Mouse (Mus musculus) olfactory bulb, adult 2 months (tissue): ENCODE measurements at regions not wholly inside any gene's neighbourhood (a gene's known extent, or its start where the extent isn't known, plus 50 kb on each side); places are given as distances from the start of the nearest gene placed in this dataset.

ENCODE experiments used
- H3K27ac ChIP-seq: fragments of 200-500 bp; 2 replicates; pipeline ENCODE4 v1.5.1; 2012; ENCODE audit warnings: low read depth, low read length; ENCODE audit not compliant: insufficient read depth
- H3K4me1 ChIP-seq: fragments of 200-500 bp; 2 replicates; pipeline ENCODE4 v1.6.1; 2012; ENCODE audit warnings: low read length; ENCODE audit not compliant: control insufficient read depth, insufficient read depth
- H3K4me3 ChIP-seq: fragments of 200-500 bp; 2 replicates; pipeline ENCODE4 v1.5.1; 2012; ENCODE audit warnings: mild to moderate bottlenecking, low read depth, low read length, moderate library complexity; ENCODE audit not compliant: insufficient read depth
- CTCF ChIP-seq: fragments of 200-500 bp; IDR thresholded peaks from 2 replicates; pipeline ENCODE4 v1.5.1; 2012; ENCODE audit warnings: low read depth, mild to moderate bottlenecking, low read length, moderate library complexity; ENCODE audit not compliant: insufficient read depth
- POLR2A ChIP-seq: fragments of 200-500 bp; IDR thresholded peaks from 2 replicates; pipeline ENCODE4 v1.6.1; 2012; ENCODE audit warnings: mild to moderate bottlenecking, low read depth, low read length, moderate library complexity; ENCODE audit not compliant: insufficient read depth
- WGBS: fragments of 180-500 bp; shearing (Covaris S2); methylation state at CpG from one replicate; pipeline ENCODE4 v1.1.7; 2018; 5-methylcytosine and 5-hydroxymethylcytosine counted together

DNA sequence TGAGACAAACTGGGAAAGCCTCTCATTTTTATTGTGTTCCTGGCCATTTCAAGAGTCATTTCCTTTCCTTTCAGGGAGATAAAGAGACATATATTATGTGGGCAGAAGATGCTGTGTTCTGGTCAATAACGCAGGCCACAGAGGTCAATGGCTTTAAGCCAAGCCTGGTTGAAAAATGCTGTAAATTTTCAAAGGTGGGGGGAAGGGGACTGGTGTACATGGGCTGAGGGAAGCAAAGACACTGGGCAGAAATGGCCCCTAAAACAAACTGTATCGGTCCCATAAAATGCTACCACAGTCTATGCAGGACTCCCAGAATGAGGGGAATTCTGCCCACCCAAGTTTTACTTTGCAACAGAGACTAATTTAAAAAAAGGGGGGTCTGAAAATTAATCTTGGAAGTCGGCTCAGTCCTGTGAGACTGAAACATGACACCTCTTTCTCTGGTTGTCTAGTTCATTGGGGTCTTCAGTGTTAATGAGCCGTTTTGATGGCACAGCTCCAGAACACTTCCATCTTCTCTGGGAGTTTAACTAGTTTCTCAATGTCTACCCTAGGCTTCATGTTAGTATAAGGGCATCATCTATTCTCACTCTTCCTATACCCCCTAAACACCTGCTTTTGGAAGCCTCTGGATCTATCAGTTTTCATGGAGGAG is 149.4 kb upstream of the Slc24a2 start:
- TF ChIP-seq POLR2A (no peak), CTCF (no peak)
- 84% methylated on average over 4 of the region's 4 CpGs for WGBS

DNA sequence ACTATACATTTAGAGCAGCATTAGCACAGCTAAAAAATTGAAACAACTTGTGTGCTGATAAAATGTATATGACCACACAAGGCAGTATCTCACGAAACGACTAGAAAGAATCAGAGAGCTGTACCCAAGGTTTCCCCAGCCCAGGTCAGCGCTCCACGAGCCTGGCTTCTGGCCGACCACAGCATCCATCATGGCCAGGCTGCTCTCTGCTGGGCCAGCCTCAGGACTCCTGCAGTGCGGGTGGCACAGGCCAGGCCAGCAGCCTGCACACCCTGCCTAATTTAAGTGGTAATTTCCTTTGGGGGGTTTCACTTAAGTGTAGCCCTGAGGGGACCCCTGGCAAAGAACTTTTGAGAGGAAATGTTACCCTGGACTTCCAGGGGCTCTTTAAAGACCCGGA is 141.7 kb upstream of the Slc24a2 start:
- 81% methylated on average over 7 of the region's 7 CpGs for WGBS
- Histone ChIP-seq H3K4me3 (no peak overlapping the region), H3K4me1 (peaks cover 4% of the 10 kb centered on the region), H3K27ac (no peak overlapping the region)
- TF ChIP-seq CTCF (no peak), POLR2A (no peak)

More for the DNA sequence above, 149.4 kb upstream of the Slc24a2 start:
- no peak overlapping the region for H3K27ac ChIP-seq
- H3K4me3 ChIP-seq = no peak overlapping the region
- H3K4me1 ChIP-seq = no peaks in the 10 kb centered on the region

- Histone ChIP-seq H3K27ac (no peak overlapping the region), H3K4me3 (no peak overlapping the region), H3K4me1 (peaks cover 4% of the 10 kb centered on the region)
- WGBS = 27% methylated on average over 14 of the region's 14 CpGs
- TF ChIP-seq POLR2A (no peak), CTCF (no peak)
Measured at GRCm38 (mm10) chr4:87369626-87370234, 139.5 kb upstream of the Slc24a2 start.

DNA sequence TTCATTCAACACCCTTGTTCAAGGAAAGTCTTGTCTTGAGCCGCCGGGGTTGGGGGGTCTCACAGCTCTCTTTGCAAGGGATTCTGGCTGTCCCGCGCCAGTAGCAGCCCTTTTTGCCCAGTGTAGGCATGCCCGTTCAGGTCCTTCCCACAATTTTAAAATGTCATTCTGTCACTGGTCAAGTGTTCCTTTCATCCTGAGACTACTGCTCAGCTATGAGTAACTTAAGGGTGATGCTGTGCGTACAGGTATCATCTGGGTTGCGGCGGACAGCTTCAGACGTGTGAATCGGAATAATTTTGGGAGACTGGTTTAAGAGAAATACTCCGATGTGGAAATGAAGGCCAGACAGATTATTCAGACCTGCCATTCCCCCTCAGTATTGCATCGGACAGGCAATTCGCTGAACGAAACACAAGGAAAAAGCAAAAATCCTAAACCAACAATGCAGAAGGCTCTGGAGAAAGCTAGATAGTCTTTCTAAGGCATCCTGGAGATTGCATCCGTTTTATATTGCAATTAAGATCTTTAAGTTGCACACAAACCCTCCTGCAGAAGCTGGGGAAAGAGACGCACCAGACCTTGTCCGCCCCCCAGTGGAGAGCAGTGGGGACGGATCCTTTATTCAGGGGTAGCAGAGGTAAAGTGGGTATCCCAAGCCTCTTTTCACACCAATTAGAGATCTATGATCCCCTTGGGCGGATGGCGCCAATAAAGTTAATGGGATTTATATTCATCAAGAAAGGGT is 138.3 kb upstream of the Slc24a2 start:
- 4% methylated on average over 20 of the region's 20 CpGs for WGBS
- Histone ChIP-seq H3K4me3 (peak overlapping the region; percentile 52), H3K27ac (no peak overlapping the region), H3K4me1 (peaks cover 4% of the 10 kb centered on the region)
- TF ChIP-seq POLR2A (no peak), CTCF (0 out of 2 replicates have a peak, but pooled peaks have one; percentile 34)

DNA sequence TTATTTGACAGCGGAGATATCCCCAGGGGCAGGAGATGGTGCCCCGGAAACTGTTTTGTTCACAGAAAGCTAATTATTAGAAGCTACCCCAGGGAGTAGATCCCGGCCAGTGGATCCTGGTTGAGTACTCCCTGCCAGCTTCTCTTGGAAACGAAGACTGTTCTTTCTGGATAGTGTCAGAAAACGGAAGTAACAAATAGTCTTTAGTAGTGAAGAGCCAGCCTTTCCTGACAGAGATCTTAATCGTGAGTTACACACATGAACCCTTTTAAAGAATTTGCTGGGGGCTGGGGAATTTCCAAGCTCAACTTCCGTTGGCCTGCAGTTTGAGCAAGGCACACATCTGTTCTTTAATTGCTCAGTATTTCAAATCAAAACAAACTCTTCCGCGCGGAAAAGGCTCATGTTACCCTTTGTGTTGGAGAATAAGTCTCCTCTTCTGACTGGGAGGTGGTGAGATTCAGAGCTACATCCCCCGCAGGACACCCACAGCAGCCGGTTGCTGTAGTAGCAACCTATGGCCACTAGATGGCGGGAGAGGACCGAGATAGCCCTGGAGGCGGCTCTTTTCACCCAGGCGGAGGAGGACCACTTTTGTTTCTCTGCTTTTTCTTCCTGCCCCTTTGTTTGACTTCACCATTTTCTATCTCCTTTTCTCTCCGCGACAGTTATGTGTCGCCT is 137.6 kb upstream of the Slc24a2 start:
- peaks cover 4% of the 10 kb centered on the region for H3K4me1 ChIP-seq
- 6% methylated on average over 19 of the region's 19 CpGs for WGBS
- peak overlapping the region; percentile 52 for H3K4me3 ChIP-seq
- no peak overlapping the region for H3K27ac ChIP-seq
- no peak for TF ChIP-seq POLR2A
- TF ChIP-seq CTCF = peak; percentile 95

DNA sequence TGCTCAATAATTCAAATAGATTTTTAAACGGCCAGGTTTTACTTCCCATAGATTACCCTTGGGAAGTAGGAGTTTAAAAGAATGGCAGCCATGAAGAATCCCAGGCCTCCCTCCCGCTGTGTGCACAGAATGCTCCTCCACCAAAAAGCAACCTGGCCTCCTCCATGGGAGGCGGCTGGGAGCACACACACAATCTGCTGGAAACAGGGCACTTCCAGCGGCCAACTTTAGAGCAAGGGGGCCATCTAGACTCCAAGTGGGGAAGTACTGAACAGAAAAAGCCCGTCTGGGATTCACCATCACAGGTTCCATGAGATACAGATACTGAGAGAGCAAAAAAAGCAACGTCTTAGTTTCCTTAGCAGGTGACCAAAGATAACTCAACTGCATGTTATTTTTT is 131.9 kb upstream of the Slc24a2 start:
- 23% methylated on average over 6 of the region's 6 CpGs for WGBS
- H3K27ac ChIP-seq = no peak overlapping the region
- H3K4me3 ChIP-seq = no peak overlapping the region
- no peaks in the 10 kb centered on the region for H3K4me1 ChIP-seq
- no peak for TF ChIP-seq CTCF
- no peak for TF ChIP-seq POLR2A

- Histone ChIP-seq H3K4me3 (no peak overlapping the region), H3K27ac (no peak overlapping the region), H3K4me1 (no peaks in the 10 kb centered on the region)
- TF ChIP-seq POLR2A (no peak), CTCF (no peak)
- 50% methylated on average over 9 of the region's 9 CpGs for WGBS
Measured at GRCm38 (mm10) chr4:87359483-87359882, 129.2 kb upstream of the Slc24a2 start.

- Histone ChIP-seq H3K4me3 (no peak overlapping the region), H3K27ac (no peak overlapping the region), H3K4me1 (no peaks in the 10 kb centered on the region)
- WGBS = 92% methylated on average over 3 of the region's 3 CpGs
- TF ChIP-seq CTCF (no peak), POLR2A (no peak)
Measured at GRCm38 (mm10) chr4:87359004-87359403, 128.7 kb upstream of the Slc24a2 start.
